Mouse (Mus musculus) olfactory bulb, adult 2 months (tissue): ENCODE results near the gene Hcls1. TPM values are rescaled to one million over a fixed set of nuclear protein-coding genes. Genes with fewer than 3 reads are reported as not detected.

Source experiments
- H3K27ac ChIP-seq: fragments of 200-500 bp; 2 replicates; pipeline ENCODE4 v1.5.1; 2012; ENCODE audit warnings: low read depth, low read length; ENCODE audit not compliant: insufficient read depth
- H3K4me1 ChIP-seq: fragments of 200-500 bp; 2 replicates; pipeline ENCODE4 v1.6.1; 2012; ENCODE audit warnings: low read length; ENCODE audit not compliant: control insufficient read depth, insufficient read depth
- H3K4me3 ChIP-seq: fragments of 200-500 bp; 2 replicates; pipeline ENCODE4 v1.5.1; 2012; ENCODE audit warnings: mild to moderate bottlenecking, low read depth, low read length, moderate library complexity; ENCODE audit not compliant: insufficient read depth
- CTCF ChIP-seq: fragments of 200-500 bp; IDR thresholded peaks from 2 replicates; pipeline ENCODE4 v1.5.1; 2012; ENCODE audit warnings: low read depth, mild to moderate bottlenecking, low read length, moderate library complexity; ENCODE audit not compliant: insufficient read depth
- POLR2A ChIP-seq: fragments of 200-500 bp; IDR thresholded peaks from 2 replicates; pipeline ENCODE4 v1.6.1; 2012; ENCODE audit warnings: mild to moderate bottlenecking, low read depth, low read length, moderate library complexity; ENCODE audit not compliant: insufficient read depth
- WGBS: fragments of 180-500 bp; shearing (Covaris S2); methylation state at CpG from one replicate; pipeline ENCODE4 v1.1.7; 2018; 5-methylcytosine and 5-hydroxymethylcytosine counted together
- polyA plus RNA-seq: library from polyadenylated mRNA; stranded (reverse); fragments of >200 nt; gene quantifications from 2 replicates; pipeline ENCODE4 v1.2.4, GENCODE M21; 2012; ENCODE audit warnings: low replicate concordance; ENCODE audit not compliant: missing spikeins, insufficient read depth, insufficient read length

The Hcls1 gene
- polyA plus RNA-seq, 1 experiment: 152 TPM

DNA sequence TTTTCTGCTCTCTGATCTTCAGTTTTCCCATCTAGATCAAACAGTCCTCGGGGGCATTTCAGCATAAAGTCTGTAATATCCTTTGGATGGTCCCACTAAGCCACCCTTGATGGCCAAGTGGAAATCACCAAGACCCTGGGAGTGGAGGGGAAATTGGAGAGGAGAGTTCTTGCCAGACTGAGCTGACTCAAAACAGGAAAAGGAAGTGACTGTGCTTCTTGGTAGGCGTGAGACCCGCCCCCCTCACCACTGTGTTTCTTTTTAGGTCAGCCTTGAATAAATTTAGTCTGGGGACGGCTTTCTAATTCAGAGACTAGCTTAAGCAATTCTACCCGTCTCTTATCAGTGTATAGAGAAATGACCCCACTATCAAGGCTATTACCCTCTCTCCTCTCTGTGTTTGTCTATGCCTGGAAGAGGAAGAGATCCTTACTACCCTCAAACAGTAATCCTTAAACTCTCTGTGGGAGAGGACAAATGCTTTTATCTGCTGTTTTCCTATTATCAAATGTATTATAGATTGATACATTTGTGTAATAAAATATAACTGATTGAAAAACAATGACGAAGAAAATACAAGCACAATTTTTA, 6.4 kb downstream of the Hcls1 start:
- TF ChIP-seq CTCF: no peak
- TF ChIP-seq POLR2A: no peak
- no peak overlapping the region for H3K4me3 ChIP-seq
- no peaks in the 10 kb centered on the region for H3K4me1 ChIP-seq
- 66% methylated on average over 6 of the region's 6 CpGs for WGBS
- no peak overlapping the region for H3K27ac ChIP-seq

DNA sequence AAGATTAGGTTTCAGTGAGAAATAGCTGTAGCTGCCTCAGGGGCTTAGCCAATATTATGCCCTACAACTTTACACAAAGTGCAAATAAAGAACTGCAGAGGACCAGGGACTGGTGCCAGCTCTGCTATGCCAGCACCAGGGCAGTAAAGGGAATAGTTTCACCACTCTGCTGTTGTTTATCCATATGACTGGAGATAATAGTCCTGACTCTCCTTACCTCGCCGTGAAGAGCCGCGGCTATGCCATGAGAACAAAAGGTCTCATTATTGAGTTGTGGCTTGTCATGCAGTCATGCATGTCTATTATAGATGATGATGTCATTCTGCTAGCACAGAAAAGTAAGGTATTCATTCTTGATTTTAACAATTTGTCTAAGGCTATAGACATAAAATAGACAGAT, 7.1 kb downstream of the Hcls1 start:
- 46% methylated on average over 4 of the region's 4 CpGs for WGBS
- no peak for TF ChIP-seq CTCF
- no peak for TF ChIP-seq POLR2A
- no peaks in the 10 kb centered on the region for H3K4me1 ChIP-seq
- no peak overlapping the region for H3K4me3 ChIP-seq
- H3K27ac ChIP-seq: no peak overlapping the region

DNA sequence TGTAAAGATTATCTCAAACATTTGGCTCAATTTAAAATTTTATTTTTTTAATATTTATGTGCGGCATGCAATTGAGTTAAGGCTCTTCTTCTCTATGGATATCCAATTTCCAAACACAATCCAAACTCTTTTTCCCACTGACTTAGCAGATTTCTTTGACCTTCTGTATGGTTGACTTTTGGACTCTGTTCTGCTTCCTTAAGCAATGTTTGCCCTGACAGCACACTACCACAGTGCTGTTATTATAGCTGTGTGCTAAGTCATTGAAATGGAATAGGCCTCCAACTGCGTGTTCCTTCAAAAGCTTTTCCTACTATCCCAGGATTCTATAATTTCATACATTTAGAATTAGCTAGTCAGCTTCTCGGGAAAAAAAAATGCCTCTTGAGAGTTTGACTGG, 8.8 kb downstream of the Hcls1 start:
- H3K4me1 ChIP-seq: no peaks in the 10 kb centered on the region
- H3K27ac ChIP-seq: no peak overlapping the region
- no peak overlapping the region for H3K4me3 ChIP-seq
- no peak for TF ChIP-seq POLR2A
- no peak for TF ChIP-seq CTCF
- WGBS: 87% methylated on average over 3 of the region's 3 CpGs

DNA sequence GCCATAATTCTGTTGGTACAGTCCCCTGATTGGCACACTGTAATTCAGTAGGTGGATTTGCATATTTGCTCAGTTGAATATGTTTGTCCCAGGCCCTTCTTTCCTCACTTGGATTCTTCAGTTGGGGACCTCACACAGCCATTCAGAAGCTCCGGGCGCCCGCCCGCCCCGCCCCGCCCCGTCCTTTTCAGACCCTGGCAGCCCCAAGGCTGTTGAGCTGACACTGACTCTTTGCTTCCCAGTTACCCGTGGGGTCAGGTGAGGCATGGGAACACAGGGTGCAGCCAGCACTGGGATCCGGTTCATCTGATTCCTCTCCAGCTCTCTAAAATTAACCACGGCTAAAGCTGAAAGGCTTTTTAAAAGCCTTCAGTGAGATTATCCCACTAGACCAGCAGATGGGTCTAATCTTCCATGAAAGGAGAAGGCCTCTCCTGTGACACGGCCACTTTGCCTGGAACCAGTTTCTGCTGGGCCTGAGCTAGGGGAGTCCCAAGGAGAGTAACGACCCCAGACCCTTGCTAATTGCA, 10.2 kb downstream of the Hcls1 start:
- TF ChIP-seq POLR2A: no peak
- no peak for TF ChIP-seq CTCF
- no peak overlapping the region for H3K27ac ChIP-seq
- H3K4me3 ChIP-seq: no peak overlapping the region
- WGBS: 21% methylated on average over 12 of the region's 12 CpGs
- H3K4me1 ChIP-seq: no peaks in the 10 kb centered on the region

DNA sequence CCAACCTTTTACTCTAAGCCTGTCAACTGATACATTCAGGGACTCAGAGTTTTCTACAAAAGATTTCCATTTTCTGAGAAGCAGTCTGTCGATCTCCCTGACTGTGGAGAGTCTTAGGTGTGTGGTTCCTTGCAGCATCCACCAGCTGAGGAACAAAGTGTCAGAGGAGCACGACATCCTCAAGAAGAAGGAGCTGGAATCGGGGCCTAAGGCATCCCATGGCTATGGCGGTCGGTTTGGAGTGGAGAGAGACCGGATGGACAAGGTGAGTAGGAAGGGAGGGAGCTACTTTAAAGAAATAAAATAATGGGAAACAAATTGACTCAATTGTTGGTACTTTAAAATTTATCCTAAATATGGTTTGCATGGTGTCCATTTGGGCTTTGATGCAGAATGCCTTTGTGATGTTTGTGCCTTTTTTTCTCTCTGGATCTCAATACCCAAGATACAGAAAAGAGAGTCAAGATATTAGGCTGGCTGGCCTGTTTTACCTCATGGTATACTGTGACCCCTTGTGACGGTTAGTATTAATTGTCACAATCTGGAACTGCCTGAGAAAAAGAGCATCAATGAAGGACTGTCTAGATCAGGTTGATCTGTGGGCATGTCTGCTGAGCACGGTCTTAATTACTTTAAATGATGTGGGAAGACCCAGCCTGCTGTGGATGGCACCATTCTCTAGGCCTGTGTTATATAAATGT, 11.8 kb downstream of the Hcls1 start:
- WGBS: 92% methylated on average over 8 of the region's 8 CpGs

DNA sequence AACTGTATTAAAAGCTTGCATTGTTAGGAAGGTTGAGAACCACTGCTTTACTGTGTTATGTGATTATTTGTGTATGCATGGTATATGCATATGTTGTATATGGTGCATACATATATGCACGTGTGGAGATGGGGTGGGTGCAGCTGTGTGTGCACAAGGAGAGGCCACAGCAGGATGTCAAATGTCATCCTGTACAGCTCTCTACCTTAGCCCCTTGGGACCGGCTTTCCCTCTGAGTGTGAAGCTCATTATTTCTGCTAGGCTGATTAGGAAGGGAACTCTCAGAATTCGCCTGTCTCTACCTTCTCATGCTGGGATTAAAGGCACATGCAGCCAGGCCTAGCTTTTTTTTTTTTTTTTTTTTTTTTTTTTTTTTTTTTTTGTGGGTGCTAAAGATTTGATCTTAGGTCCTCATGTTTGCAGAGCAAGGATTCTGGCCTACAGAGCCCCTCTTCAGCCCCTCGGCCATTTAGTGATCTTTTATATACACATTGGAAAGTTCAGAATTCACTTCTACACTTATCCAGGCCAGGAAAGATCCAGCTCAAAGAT, 12.9 kb downstream of the Hcls1 start:
- no peak overlapping the region for H3K27ac ChIP-seq
- TF ChIP-seq CTCF: no peak
- TF ChIP-seq POLR2A: no peak
- WGBS: 81% methylated on average over 4 of the region's 4 CpGs

More for the DNA sequence above, 11.8 kb downstream of the Hcls1 start:
- no peak overlapping the region for H3K27ac ChIP-seq
- no peak overlapping the region for H3K4me3 ChIP-seq
- H3K4me1 ChIP-seq: no peaks in the 10 kb centered on the region
- TF ChIP-seq CTCF: no peak
- TF ChIP-seq POLR2A: no peak

DNA sequence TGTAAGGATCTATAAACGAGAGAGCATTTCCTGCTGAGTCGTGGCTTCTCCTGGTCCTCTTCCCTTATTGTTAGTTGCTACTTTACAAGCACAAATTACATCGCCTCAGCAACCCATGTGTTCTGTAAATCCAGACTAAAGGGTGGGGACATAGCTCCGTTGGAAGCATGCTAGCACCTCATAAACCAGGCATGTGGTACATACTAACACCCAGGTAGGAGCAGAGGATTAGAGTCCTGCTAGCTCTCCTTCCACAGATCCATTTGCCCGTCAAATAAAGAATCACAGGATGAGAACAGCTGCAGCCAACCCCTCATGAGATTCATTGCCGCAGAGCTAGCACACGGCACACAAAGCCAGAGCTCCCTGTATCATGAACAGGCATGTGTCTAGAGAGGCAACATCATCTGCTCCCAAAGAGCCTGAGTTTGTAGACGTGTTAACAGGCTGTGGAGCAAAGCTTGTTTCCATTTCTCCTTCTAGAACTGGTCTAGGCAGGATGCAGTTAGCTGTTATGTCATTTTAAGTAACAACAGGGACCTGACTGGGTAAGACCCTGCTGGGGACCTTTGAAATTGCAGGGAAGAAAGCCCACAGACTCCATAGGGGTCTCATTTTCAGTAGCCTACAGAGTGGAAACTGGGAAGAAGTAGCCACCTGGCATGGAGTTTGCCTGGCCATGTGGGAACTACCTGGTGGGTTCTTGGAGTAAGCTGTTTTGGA, 15.0 kb downstream of the Hcls1 start:
- no peaks in the 10 kb centered on the region for H3K4me1 ChIP-seq
- no peak overlapping the region for H3K4me3 ChIP-seq
- 36% methylated on average over 8 of the region's 8 CpGs for WGBS
- TF ChIP-seq POLR2A (no peak), CTCF (no peak)
- no peak overlapping the region for H3K27ac ChIP-seq

More for the DNA sequence above, 12.9 kb downstream of the Hcls1 start:
- Histone ChIP-seq H3K4me1 (no peaks in the 10 kb centered on the region), H3K4me3 (no peak overlapping the region)

DNA sequence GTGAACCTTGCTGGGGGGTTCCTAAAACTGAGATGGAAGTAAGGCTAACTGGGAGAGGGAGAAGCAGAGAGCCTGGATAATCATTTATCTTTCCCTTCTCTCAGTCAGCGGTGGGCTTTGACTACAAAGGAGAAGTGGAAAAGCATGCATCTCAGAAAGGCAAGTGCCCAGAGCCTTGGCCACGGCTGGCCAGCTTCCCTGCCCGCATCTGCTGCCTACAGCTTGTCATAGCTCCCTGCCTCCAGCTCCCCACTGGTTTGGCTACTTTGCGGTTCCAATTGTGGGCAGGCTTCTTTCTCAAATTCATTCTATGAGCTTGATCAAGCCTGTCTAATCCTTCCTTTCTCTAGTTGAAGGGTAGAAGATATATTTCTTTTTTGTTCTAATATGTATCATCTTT, 16.2 kb downstream of the Hcls1 start:
- no peak overlapping the region for H3K27ac ChIP-seq
- no peak overlapping the region for H3K4me3 ChIP-seq
- TF ChIP-seq POLR2A (no peak), CTCF (no peak)
- H3K4me1 ChIP-seq: no peaks in the 10 kb centered on the region
- WGBS: 46% methylated on average over 4 of the region's 4 CpGs

DNA sequence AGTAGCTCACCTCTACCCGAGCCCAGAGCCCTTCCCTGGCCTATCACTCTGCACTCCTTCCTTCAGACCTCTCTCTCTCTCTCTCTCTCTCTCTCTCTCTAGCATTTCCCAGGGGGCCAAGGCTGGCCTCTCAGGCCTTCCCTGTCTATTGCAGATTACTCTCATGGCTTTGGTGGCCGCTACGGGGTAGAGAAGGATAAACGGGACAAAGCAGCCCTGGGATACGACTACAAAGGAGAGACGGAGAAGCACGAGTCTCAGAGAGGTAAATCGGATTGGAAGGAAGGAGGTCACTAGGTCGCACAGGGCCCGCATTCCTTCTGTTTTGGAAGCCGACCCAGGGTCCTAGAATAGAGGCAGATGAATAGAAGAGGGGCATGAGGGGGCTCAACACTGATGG, 20.3 kb downstream of the Hcls1 start:
- WGBS: 53% methylated on average over 11 of the region's 11 CpGs
- H3K27ac ChIP-seq: no peak overlapping the region
- TF ChIP-seq POLR2A (no peak), CTCF (no peak)
- no peaks in the 10 kb centered on the region for H3K4me1 ChIP-seq
- no peak overlapping the region for H3K4me3 ChIP-seq

DNA sequence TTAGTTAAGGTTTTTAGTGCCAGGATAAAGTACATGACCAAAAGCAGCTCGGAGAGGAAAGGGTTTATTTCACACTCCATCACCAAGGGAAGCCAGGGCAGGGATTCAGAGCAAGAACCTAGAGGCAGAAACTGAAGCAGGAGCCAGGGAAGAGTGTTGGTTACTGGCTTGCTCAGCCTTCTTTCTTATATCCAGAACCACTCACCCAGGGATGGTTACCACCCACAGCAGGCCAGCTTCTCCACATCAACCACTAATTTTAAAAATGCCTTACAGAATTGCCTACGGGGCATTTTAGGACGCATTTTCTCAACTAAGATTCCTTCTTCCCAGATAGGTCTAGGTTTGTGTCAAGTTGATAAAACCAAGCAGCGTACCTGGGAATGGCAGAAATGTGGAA, 28.6 kb downstream of the Hcls1 start:
- no peak overlapping the region for H3K27ac ChIP-seq
- no peak overlapping the region for H3K4me3 ChIP-seq
- TF ChIP-seq POLR2A (no peak), CTCF (no peak)
- no peaks in the 10 kb centered on the region for H3K4me1 ChIP-seq
- WGBS: 82% methylated on average over 4 of the region's 4 CpGs
